ENCODE assay signal across 10 mouse cellular contexts in genomic region chr1:175242135-175242534, GRCm38 (mm10).
"Had no signal": no experiment of that assay in that cellular context is flagged by ENCODE, and none has a peak within 500 bp of the region (broad histone marks: within the 10 kb centered on the region; RNA-seq: fewer than 3 reads in every experiment).

No protein-coding gene starts in this region.

- H3K4me2 ChIP-seq: limb, embryonic 12.5 days; midbrain, embryonic 13.5 days; neural tube, embryonic 15.5 days had no signal

- H3K27ac ChIP-seq: left cerebral cortex, adult 2 months; limb, embryonic 12.5 days; liver, embryonic 14.5 days; midbrain, embryonic 13.5 days; neural tube, embryonic 15.5 days; stomach, postnatal 0 days had no signal

- DNase-seq: kidney, postnatal 25 days; lung, adult 18-20 months; thymus, postnatal 14 days had no signal

- ATAC-seq: midbrain, embryonic 13.5 days had no signal

- H3K36me3 ChIP-seq: limb, embryonic 12.5 days; midbrain, embryonic 13.5 days; neural tube, embryonic 15.5 days had no signal

- H3K9me3 ChIP-seq: limb, embryonic 12.5 days; midbrain, embryonic 13.5 days; neural tube, embryonic 15.5 days had no signal

- H3K27me3 ChIP-seq: limb, embryonic 12.5 days; midbrain, embryonic 13.5 days; neural tube, embryonic 15.5 days had no signal

- H3K4me1 ChIP-seq: limb, embryonic 12.5 days; midbrain, embryonic 13.5 days; neural tube, embryonic 15.5 days had no signal

- H3K4me3 ChIP-seq: left cerebral cortex, adult 2 months; limb, embryonic 12.5 days; midbrain, embryonic 13.5 days; myocyte; neural tube, embryonic 15.5 days had no signal

- H3K9ac ChIP-seq: limb, embryonic 12.5 days; liver, embryonic 14.5 days; midbrain, embryonic 13.5 days; neural tube, embryonic 15.5 days had no signal
